Mouse (Mus musculus): ENCODE measurements around the gene Hif3a. TPM values are rescaled to one million over a fixed set of nuclear protein-coding genes. Genes with fewer than 3 reads are reported as not detected.

Gene Hif3a
- polyA plus RNA-seq, 1 experiment from 2014 or later: 31.6 TPM

DNA sequence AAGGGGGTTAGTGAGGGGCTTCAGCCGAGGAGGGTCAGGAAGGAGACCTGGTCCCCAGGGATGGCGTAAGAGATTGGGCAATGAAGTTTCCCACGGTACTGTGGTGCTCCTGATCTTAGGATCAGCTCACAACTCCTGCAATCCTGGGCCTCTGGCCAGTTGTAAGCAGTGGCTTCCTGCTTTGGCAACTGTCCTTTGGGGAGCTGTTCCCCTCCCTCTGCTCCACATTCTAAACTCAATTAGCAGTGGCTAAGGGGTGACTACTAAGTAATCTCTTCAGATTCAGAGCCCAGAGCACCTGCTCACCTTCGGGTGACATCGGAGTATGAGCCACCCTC lies 52.2 kb downstream of the Hif3a start:
- Histone ChIP-seq H3K27me3 (ENCODE audit: control insufficient read depth, insufficient read depth, low read length) (no peaks in the 10 kb centered on the region), H3K27ac (ENCODE audit: low read depth, low read length) (no peak overlapping the region), H3K9ac (ENCODE audit: low read depth, low read length) (no peak overlapping the region), H3K9me3 (replicated peaks; ENCODE audit: control insufficient read depth, low read length) (no peaks in the 10 kb centered on the region), H3K4me2 (no peak overlapping the region), H3K36me3 (ENCODE audit: control insufficient read depth, insufficient read depth, low read length) (peaks cover 70% of the 10 kb centered on the region), H3K4me1 (ENCODE audit: control insufficient read depth, insufficient read depth, low read length) (no peaks in the 10 kb centered on the region), H3K4me3 (ENCODE audit: low read depth, low read length) (no peak overlapping the region)
- ATAC-seq (replicated peaks; ENCODE audit: insufficient number of reproducible peaks, low FRiP score, low TSS enrichment): no peak
- 93% methylated on average over 5 of the region's 5 CpGs for WGBS (ENCODE audit: insufficient replicate concordance)

DNA sequence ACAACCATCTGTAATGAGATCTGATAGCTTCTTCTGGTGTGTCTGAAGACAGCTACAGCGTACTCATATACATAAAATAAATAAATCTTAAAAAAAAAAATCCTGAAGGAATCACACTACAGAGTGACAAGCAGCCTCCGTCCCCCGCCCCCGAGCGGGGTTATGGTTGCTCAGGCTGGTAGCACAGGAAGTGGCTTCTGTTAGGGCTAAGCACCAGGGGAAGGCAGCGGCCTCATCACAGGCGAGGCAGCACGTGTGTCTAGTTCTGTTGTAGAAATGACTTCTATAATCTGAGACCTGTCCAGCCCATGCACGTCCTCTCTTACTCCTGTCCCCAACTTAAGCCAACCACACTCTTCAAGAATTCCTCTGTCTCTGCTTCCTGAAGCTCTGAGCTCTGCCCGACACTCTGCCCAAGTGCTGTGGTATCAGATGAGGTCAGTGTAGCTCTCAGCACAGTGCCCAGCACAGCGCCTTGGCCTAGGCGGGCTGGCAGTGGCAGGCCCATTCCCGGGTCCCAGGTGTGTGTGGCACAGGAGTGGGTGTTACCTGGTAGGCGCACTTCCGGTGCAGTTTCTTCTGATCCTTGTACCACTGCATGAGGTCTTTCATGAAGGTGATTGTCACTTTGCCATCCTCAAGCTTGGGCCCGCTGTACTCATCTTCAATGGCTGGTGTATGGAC lies 52.8 kb downstream of the Hif3a start:
- Histone ChIP-seq H3K4me1 (ENCODE audit: control insufficient read depth, insufficient read depth, low read length) (no peaks in the 10 kb centered on the region), H3K27ac (ENCODE audit: low read depth, low read length) (no peak overlapping the region), H3K36me3 (ENCODE audit: control insufficient read depth, insufficient read depth, low read length) (peaks cover 66% of the 10 kb centered on the region), H3K27me3 (ENCODE audit: control insufficient read depth, insufficient read depth, low read length) (no peaks in the 10 kb centered on the region), H3K4me3 (ENCODE audit: low read depth, low read length) (no peak overlapping the region), H3K9ac (ENCODE audit: low read depth, low read length) (no peak overlapping the region), H3K4me2 (no peak overlapping the region), H3K9me3 (replicated peaks; ENCODE audit: control insufficient read depth, low read length) (no peaks in the 10 kb centered on the region)
- WGBS (ENCODE audit: insufficient replicate concordance): 89% methylated on average over 16 of the region's 16 CpGs
- no peak for ATAC-seq (replicated peaks; ENCODE audit: insufficient number of reproducible peaks, low FRiP score, low TSS enrichment)

DNA sequence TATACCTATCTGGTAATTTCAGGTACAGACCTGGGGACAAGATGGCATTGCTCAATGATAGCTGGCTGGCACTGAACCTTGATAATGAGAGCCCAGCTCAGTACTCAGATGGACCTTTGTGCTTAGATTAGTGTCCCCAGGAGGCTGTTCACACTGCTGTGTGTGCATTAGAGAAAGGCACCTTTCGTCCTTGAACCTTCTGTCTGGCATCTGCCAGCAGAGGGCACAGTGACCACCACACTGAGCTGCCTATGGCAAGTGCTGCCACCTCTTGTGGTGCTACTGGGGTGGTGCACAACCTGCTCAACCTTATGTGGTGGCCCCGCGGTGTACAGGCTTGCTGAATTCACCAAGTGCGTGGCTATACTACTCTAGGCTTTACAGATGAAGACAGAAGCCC lies 54.9 kb downstream of the Hif3a start:
- Histone ChIP-seq H3K9ac (ENCODE audit: low read depth, low read length) (no peak overlapping the region), H3K4me1 (ENCODE audit: control insufficient read depth, insufficient read depth, low read length) (no peaks in the 10 kb centered on the region), H3K4me3 (ENCODE audit: low read depth, low read length) (no peak overlapping the region), H3K4me2 (no peak overlapping the region), H3K9me3 (replicated peaks; ENCODE audit: control insufficient read depth, low read length) (no peaks in the 10 kb centered on the region), H3K27ac (ENCODE audit: low read depth, low read length) (no peak overlapping the region), H3K36me3 (ENCODE audit: control insufficient read depth, insufficient read depth, low read length) (peaks cover 57% of the 10 kb centered on the region), H3K27me3 (ENCODE audit: control insufficient read depth, insufficient read depth, low read length) (no peaks in the 10 kb centered on the region)
- 81% methylated on average over 4 of the region's 4 CpGs for WGBS (ENCODE audit: insufficient replicate concordance)
- ATAC-seq (replicated peaks; ENCODE audit: insufficient number of reproducible peaks, low FRiP score, low TSS enrichment): no peak

DNA sequence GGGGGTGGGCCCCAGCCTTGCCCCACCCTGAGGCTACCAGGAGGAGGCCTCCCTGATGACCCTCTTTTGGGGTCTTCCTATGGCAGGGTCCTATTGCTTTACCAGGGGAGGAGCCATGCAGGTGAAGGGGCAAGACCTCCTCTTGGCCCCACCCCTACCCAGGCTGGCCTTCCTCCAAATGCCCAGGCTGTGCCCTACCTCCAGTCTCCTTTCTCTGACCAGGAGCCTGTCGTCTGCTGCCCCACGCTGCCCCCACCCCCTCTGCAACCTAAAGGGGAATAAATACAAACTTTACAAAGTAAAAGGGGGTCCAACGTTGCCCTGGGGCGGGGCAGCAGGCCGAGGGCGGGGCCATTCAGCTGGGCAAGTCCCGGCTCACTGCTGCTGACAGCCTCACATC lies 57.5 kb downstream of the Hif3a start:
- no peaks in the 10 kb centered on the region for H3K27me3 ChIP-seq (ENCODE audit: control insufficient read depth, insufficient read depth, low read length)
- peaks cover 44% of the 10 kb centered on the region for H3K36me3 ChIP-seq (ENCODE audit: control insufficient read depth, insufficient read depth, low read length)
- no peak overlapping the region for H3K4me3 ChIP-seq (ENCODE audit: low read depth, low read length)
- ATAC-seq (replicated peaks; ENCODE audit: insufficient number of reproducible peaks, low FRiP score, low TSS enrichment): no peak
- no peaks in the 10 kb centered on the region for H3K9me3 ChIP-seq (replicated peaks; ENCODE audit: control insufficient read depth, low read length)
- no peak overlapping the region for H3K27ac ChIP-seq (ENCODE audit: low read depth, low read length)
- H3K4me2 ChIP-seq: no peak overlapping the region
- no peak overlapping the region for H3K9ac ChIP-seq (ENCODE audit: low read depth, low read length)
- H3K4me1 ChIP-seq (ENCODE audit: control insufficient read depth, insufficient read depth, low read length): no peaks in the 10 kb centered on the region
- 79% methylated on average over 7 of the region's 7 CpGs for WGBS (ENCODE audit: insufficient replicate concordance)

DNA sequence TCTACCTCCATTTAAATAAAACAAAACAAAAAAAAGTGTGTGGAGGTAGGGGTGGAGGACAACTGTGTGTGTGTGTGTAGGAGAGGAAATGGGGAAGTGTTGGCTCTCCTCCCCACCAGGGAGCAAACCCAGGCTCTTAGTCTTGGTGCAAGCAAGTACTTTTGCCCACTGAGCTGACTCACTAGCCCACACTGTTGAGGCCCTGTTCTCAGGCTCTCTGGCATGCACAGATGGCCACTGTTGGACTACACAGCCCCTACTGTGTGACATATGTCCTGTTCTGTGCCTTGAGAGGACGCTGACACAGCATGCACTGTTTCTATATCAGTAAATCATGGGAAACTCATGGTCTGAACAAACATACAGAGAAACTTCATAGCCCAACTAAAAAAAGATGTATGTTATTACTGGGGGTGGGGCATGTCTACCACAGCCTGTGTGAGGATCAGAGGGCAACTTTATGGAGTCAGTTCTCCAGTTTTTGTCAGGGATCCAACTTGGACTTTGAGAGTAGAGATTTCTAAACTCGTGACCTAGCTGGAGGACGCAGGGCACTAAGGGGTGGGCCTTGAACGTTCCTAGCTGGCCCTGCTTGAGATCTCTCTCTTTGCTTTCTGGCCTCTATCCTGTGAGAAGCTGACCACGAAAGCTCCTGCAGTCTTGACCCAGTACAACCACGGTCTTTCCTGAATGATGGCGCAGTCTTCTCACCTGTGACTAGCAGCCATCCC lies 58.8 kb downstream of the Hif3a start:
- Histone ChIP-seq H3K9me3 (replicated peaks; ENCODE audit: control insufficient read depth, low read length) (no peaks in the 10 kb centered on the region), H3K4me2 (no peak overlapping the region), H3K36me3 (ENCODE audit: control insufficient read depth, insufficient read depth, low read length) (peaks cover 44% of the 10 kb centered on the region), H3K27ac (ENCODE audit: low read depth, low read length) (no peak overlapping the region), H3K4me3 (ENCODE audit: low read depth, low read length) (no peak overlapping the region), H3K27me3 (ENCODE audit: control insufficient read depth, insufficient read depth, low read length) (no peaks in the 10 kb centered on the region), H3K4me1 (ENCODE audit: control insufficient read depth, insufficient read depth, low read length) (peaks cover 5% of the 10 kb centered on the region), H3K9ac (ENCODE audit: low read depth, low read length) (no peak overlapping the region)
- 87% methylated on average over 7 of the region's 7 CpGs for WGBS (ENCODE audit: insufficient replicate concordance)
- no peak for ATAC-seq (replicated peaks; ENCODE audit: insufficient number of reproducible peaks, low FRiP score, low TSS enrichment)

DNA sequence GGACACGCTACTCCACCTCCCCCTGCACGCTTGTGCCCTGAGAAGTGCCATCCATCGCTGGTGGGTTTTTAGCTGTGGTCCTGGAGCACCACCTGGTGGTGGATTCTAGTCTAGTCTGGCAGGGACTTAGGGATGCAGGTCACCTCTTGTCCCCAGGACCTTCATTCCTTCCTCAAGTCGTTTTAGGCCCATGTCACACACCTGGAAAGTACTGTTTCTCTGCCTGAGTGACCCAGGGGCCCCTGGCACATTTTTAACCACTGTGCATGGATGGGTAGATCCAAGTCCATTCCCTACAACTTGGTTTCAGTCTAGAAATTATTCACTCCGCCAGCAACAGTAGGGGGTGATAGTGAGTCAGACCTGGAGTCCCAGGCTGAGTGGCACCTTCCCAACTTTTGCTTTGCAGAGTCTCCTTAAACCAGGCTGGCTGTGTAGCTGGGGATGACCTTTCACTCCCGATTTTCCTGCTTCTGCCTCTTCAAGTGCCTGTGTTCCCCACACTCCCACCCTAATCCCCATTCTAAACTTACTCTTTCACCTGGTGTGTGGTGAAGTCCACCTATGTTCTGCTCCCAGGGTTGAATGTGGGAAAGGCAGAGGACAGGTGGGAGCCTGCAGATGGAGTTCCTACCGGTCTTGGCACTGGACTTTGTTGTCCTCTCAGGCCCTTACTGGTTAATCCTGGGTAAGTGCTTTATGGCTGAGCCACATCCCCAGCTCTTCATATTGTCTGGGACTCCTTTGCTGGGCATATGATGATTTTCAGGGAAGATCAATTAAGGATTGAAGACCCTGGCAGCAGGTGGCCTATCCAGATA lies 59.6 kb downstream of the Hif3a start:
- Histone ChIP-seq H3K9ac (ENCODE audit: low read depth, low read length) (no peak overlapping the region), H3K27ac (ENCODE audit: low read depth, low read length) (0 out of 2 replicates have a peak overlapping the region, but pooled peaks have one; percentile 22), H3K4me2 (no peak overlapping the region), H3K27me3 (ENCODE audit: control insufficient read depth, insufficient read depth, low read length) (no peaks in the 10 kb centered on the region), H3K36me3 (ENCODE audit: control insufficient read depth, insufficient read depth, low read length) (peaks cover 46% of the 10 kb centered on the region), H3K4me1 (ENCODE audit: control insufficient read depth, insufficient read depth, low read length) (peaks cover 12% of the 10 kb centered on the region), H3K4me3 (ENCODE audit: low read depth, low read length) (no peak overlapping the region), H3K9me3 (replicated peaks; ENCODE audit: control insufficient read depth, low read length) (no peaks in the 10 kb centered on the region)
- 0 out of 2 replicates have a peak, but pooled peaks have one; percentile 23 for ATAC-seq (replicated peaks; ENCODE audit: insufficient number of reproducible peaks, low FRiP score, low TSS enrichment)
- 17% methylated on average over 7 of the region's 7 CpGs for WGBS (ENCODE audit: insufficient replicate concordance)

DNA sequence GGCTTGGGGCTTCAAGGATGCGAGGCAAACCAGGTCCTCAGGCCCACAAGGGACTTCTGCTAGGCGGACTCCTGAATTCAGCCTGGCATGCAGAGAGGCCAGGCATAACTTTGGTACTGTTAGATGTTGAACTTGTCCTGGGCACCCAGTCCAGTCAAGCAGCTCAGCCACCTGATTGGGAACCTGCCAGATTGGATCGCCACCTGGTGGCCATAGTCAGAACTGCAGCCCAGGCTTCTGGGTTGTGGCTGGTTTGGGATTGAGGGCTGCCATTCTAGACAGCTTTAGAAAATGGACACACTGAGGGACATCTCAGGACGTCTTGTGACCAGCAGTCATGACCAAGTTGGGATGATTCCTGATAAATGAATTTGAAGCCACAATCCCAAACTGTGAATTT lies 62.6 kb downstream of the Hif3a start:
- H3K4me3 ChIP-seq (ENCODE audit: low read depth, low read length): no peak overlapping the region
- 26% methylated on average over 4 of the region's 4 CpGs for WGBS (ENCODE audit: insufficient replicate concordance)
- H3K36me3 ChIP-seq (ENCODE audit: control insufficient read depth, insufficient read depth, low read length): peaks cover 32% of the 10 kb centered on the region
- peak; percentile 11; the same call in 1 of the 2 replicates for ATAC-seq (replicated peaks; ENCODE audit: insufficient number of reproducible peaks, low FRiP score, low TSS enrichment)
- no peaks in the 10 kb centered on the region for H3K27me3 ChIP-seq (ENCODE audit: control insufficient read depth, insufficient read depth, low read length)
- H3K9me3 ChIP-seq (replicated peaks; ENCODE audit: control insufficient read depth, low read length): no peaks in the 10 kb centered on the region
- H3K4me1 ChIP-seq (ENCODE audit: control insufficient read depth, insufficient read depth, low read length): peaks cover 36% of the 10 kb centered on the region
- H3K4me2 ChIP-seq: peak overlapping the region; percentile 27; the same call in 1 of the 2 replicates
- peak overlapping the region; percentile 29; the same call in 1 of the 2 replicates for H3K27ac ChIP-seq (ENCODE audit: low read depth, low read length)
- H3K9ac ChIP-seq (ENCODE audit: low read depth, low read length): 0 out of 2 replicates have a peak overlapping the region, but pooled peaks have one; percentile 16

DNA sequence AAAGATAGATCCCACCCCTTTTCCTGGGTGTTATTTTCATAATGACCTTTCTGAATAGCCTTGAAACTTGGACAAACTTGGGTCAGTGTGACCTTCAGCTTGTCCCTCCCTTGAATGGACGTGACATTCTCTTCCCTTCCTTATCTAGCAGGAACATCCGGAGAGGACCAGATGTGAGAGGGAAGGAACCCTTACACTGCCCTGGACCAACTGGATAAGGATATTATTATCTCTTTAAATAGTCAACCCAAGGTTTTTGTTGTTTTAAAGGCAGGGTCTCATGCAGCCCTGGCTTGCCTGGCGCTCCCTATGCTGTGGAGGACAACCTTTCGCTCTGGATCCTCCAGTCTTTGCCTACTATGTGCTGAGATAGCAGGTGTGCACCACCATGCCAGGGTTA lies 63.0 kb downstream of the Hif3a start:
- H3K27ac ChIP-seq (ENCODE audit: low read depth, low read length): peak overlapping the region; percentile 29; the same call in 1 of the 2 replicates
- H3K36me3 ChIP-seq (ENCODE audit: control insufficient read depth, insufficient read depth, low read length): peaks cover 32% of the 10 kb centered on the region
- peak; percentile 37; the same call in 1 of the 2 replicates for ATAC-seq (replicated peaks; ENCODE audit: insufficient number of reproducible peaks, low FRiP score, low TSS enrichment)
- H3K9ac ChIP-seq (ENCODE audit: low read depth, low read length): 0 out of 2 replicates have a peak overlapping the region, but pooled peaks have one; percentile 16
- H3K27me3 ChIP-seq (ENCODE audit: control insufficient read depth, insufficient read depth, low read length): no peaks in the 10 kb centered on the region
- peak overlapping the region; percentile 27; the same call in 1 of the 2 replicates for H3K4me2 ChIP-seq
- 40% methylated on average over 4 of the region's 4 CpGs for WGBS (ENCODE audit: insufficient replicate concordance)
- no peaks in the 10 kb centered on the region for H3K9me3 ChIP-seq (replicated peaks; ENCODE audit: control insufficient read depth, low read length)
- peaks cover 37% of the 10 kb centered on the region for H3K4me1 ChIP-seq (ENCODE audit: control insufficient read depth, insufficient read depth, low read length)
- no peak overlapping the region for H3K4me3 ChIP-seq (ENCODE audit: low read depth, low read length)

All from heart, embryonic 11.5 days (tissue).